Mouse (Mus musculus): ENCODE measurements around the gene Arf5. TPM values are rescaled to one million over a fixed set of nuclear protein-coding genes. Genes with fewer than 3 reads are reported as not detected.

The Arf5 gene
- polyA plus RNA-seq, 1 experiment from 2014 or later: 364 TPM

DNA sequence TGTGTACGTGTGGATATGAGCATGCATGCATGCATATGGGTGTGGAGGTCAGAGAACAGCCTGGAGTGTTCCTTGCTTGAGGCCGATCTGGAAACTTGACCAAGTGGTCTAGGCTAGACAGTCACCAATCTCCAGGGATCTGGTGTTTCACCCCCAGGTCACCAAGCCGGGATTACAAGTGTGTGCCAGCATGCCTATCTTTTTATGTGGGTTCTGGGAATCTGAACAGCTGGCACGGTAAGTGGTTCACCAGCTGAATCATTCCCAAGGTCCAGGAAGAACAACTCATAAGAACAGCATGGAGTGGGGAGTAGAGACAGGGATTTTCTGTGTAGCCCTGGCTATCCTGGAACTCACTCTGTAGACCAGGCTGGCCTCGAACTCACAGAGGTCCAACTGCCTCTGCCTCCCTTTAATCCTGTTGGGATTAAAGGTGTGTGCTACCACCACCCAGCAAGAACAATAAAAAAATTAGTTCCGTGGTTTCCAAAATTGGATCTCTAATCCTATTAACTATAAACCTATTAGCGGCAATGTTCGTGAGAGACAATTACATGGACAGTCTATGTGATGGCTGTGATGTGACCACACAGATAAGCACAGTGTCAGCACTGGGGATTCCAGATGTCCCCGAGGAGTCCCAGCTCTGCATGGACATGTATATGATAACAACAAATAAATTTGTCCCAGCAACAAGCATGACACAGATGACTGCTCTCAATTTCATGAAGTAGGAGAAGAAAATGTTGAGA lies 48.1 kb downstream of the Arf5 start:
- Histone ChIP-seq H3K27me3 (no peaks in the 10 kb centered on the region), H3K27ac (no peak overlapping the region), H3K9ac (no peak overlapping the region), H3K36me3 (no peaks in the 10 kb centered on the region), H3K4me2 (replicated peaks) (no peak overlapping the region), H3K4me1 (no peaks in the 10 kb centered on the region), H3K9me3 (no peaks in the 10 kb centered on the region), H3K4me3 (no peak overlapping the region)
- no peak for ATAC-seq (ENCODE audit: insufficient number of reproducible peaks, insufficient read depth, low FRiP score, low TSS enrichment)
- 83% methylated on average over 9 of the region's 9 CpGs for WGBS

DNA sequence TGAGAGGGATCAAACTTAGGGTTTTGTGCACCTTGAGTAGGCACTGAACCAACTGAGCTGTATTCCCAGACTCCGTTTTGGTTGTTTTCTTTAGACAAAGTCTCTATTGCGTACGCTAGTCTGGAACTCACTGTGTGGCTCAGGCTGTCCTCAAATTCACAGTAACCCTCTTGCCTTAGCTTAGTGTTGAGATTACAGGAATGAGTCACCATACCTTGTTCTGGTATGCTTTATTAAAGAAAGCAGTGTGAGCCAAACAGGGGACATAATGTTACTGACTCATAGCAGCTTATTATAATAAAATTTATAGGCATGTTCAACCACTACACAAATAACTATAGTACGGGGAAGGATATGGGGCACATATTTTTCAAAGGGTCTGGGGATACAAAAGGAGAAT lies 50.9 kb downstream of the Arf5 start:
- WGBS: 83% methylated on average over 4 of the region's 4 CpGs
- H3K4me2 ChIP-seq (replicated peaks): no peak overlapping the region
- no peaks in the 10 kb centered on the region for H3K36me3 ChIP-seq
- H3K4me1 ChIP-seq: no peaks in the 10 kb centered on the region
- no peak overlapping the region for H3K9ac ChIP-seq
- no peak overlapping the region for H3K4me3 ChIP-seq
- no peak for ATAC-seq (ENCODE audit: insufficient number of reproducible peaks, insufficient read depth, low FRiP score, low TSS enrichment)
- H3K27ac ChIP-seq: no peak overlapping the region
- H3K27me3 ChIP-seq: no peaks in the 10 kb centered on the region
- no peaks in the 10 kb centered on the region for H3K9me3 ChIP-seq

DNA sequence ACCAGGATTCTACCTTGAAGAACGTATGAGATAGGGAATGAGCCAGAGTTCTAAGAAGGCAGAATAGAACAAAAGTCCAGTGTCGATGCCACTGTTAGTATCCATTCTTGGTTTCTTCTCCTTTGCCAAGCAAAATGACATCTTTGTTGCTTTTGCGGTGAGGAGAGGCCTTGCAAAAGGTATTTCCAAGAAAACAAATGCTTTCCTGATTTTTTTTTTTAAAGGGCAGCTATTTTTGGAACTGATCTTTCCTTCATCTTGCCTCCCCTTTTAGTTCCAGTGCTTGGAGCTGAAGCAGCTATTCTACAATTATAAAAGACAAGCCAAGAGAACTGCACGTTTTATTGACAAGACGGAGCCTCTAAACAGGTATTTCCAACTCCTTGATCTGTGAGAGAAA lies 51.5 kb downstream of the Arf5 start, which contains the start of gene Snd1:
Snd1 (plus strand) TSS at position 301 of the 400 bp plus-strand sequence.
- H3K4me1 ChIP-seq: no peaks in the 10 kb centered on the region
- no peak within 1 kb of the TSS for H3K4me2 ChIP-seq (replicated peaks)
- no peaks in the 10 kb centered on the region for H3K36me3 ChIP-seq
- H3K4me3 ChIP-seq: no peak within 1 kb of the TSS
- WGBS: 80% methylated on average over 5 of the region's 5 CpGs
- no peaks in the 10 kb centered on the region for H3K9me3 ChIP-seq
- H3K27me3 ChIP-seq: no peaks in the 10 kb centered on the region
- H3K9ac ChIP-seq: no peak within 1 kb of the TSS
- H3K27ac ChIP-seq: no peak within 1 kb of the TSS
- ATAC-seq (ENCODE audit: insufficient number of reproducible peaks, insufficient read depth, low FRiP score, low TSS enrichment): no peak

Other genes with a start within 250 kb of the Arf5 start
- 18.0 and 18.9 TPM in 2 replicates for gene Zfp800, start 25.6 kb upstream of the Arf5 start, polyA plus RNA-seq (2016; fragmentation: Nextera tagmentation; extraction: Ambion mirVana)
- gene Fscn3, start 4.2 kb downstream of the Arf5 start, polyA plus RNA-seq (2016; fragmentation: Nextera tagmentation; extraction: Ambion mirVana): not detected in 2 replicates
- gene Gcc1, start 4.8 kb downstream of the Arf5 start, polyA plus RNA-seq (2016; fragmentation: Nextera tagmentation; extraction: Ambion mirVana): 11.9 and 14.1 TPM in 2 replicates
- not detected in 2 replicates for gene Pax4, start 25.8 kb downstream of the Arf5 start, polyA plus RNA-seq (2016; fragmentation: Nextera tagmentation; extraction: Ambion mirVana)
- 126 and 133 TPM in 2 replicates for gene Snd1, start 51.6 kb downstream of the Arf5 start, polyA plus RNA-seq (2016; fragmentation: Nextera tagmentation; extraction: Ambion mirVana)